ENCODE assay signal across 8 mouse cellular contexts in the genomic region with DNA sequence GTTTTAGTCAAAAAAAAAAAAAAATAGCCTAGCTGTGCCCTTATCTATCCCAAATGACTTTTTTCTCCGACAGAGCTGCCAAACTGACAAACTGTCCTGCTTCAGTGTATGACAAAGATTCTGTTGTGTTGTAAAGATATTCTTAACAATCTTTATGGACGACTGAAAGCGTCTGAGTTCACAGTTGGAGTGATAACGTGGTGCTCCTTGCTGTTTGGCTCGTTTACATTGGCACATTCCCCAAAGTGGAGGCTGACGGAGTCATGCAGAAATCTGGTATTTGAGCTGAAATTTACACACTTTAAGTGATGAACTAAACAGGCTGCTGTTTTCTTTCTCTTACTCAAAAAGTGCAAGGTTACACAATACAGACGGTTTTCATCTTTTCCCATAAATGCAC.
DNase-seq lines count a peak whose midpoint lies in the region; ATAC-seq lines count a peak whose summit lies in the region.

No protein-coding gene starts in this region.

- H3K9ac ChIP-seq in midbrain, embryonic 12.5 days (replicated peaks) = no peak overlapping the region
- H3K9ac ChIP-seq in midbrain, embryonic 15.5 days = no peak overlapping the region
- H3K9ac ChIP-seq in midbrain, embryonic 16.5 days (ENCODE audit: low read depth, low read length) = no peak overlapping the region

- no peak overlapping the region for H3K4me2 ChIP-seq in midbrain, embryonic 12.5 days (replicated peaks)
- no peak overlapping the region; the same call in 1 of the 2 replicates for H3K4me2 ChIP-seq in midbrain, embryonic 15.5 days
- H3K4me2 ChIP-seq in midbrain, embryonic 16.5 days (ENCODE audit: low read length) = peak overlapping the region; percentile 25; the same call in 1 of the 2 replicates

- no peaks in the 10 kb centered on the region for H3K27me3 ChIP-seq in midbrain, embryonic 12.5 days
- H3K27me3 ChIP-seq in midbrain, embryonic 15.5 days (replicated peaks) = no peaks in the 10 kb centered on the region
- H3K27me3 ChIP-seq in midbrain, embryonic 16.5 days (ENCODE audit: control insufficient read depth, insufficient read depth, low read depth, low read length) = no peaks in the 10 kb centered on the region

- WGBS in midbrain, embryonic 12.5 days = 36% methylated on average over 7 of the region's 7 CpGs
- WGBS in midbrain, embryonic 15.5 days = 20% methylated on average over 7 of the region's 7 CpGs
- WGBS in midbrain, embryonic 16.5 days = 30% methylated on average over 7 of the region's 7 CpGs

- H3K27ac ChIP-seq in midbrain, embryonic 12.5 days (replicated peaks) = 0 out of 2 replicates have a peak overlapping the region, but pooled peaks have one; percentile 30
- no peak overlapping the region; the same call in 1 of the 2 replicates for H3K27ac ChIP-seq in midbrain, embryonic 15.5 days
- no peak overlapping the region for H3K27ac ChIP-seq in midbrain, embryonic 16.5 days (ENCODE audit: low read length)

- no peaks in the 10 kb centered on the region for H3K36me3 ChIP-seq in midbrain, embryonic 12.5 days
- no peaks in the 10 kb centered on the region for H3K36me3 ChIP-seq in midbrain, embryonic 15.5 days (replicated peaks)
- H3K36me3 ChIP-seq in midbrain, embryonic 16.5 days (ENCODE audit: control insufficient read depth, insufficient read depth, low read length) = no peaks in the 10 kb centered on the region

- no peak overlapping the region for H3K4me3 ChIP-seq in midbrain, embryonic 12.5 days
- H3K4me3 ChIP-seq in midbrain, embryonic 15.5 days = no peak overlapping the region
- no peak overlapping the region for H3K4me3 ChIP-seq in midbrain, embryonic 16.5 days (ENCODE audit: low read depth, low read length)

- ATAC-seq in midbrain, embryonic 12.5 days (ENCODE audit: low FRiP score, low read depth) = no peak
- no peak for ATAC-seq in midbrain, embryonic 15.5 days (replicated peaks)
- no peak for ATAC-seq in midbrain, embryonic 16.5 days

- intact Hi-C loops in heart, postnatal 14 days (cut with DNase I) = no loop called here

- peak; percentile 18 for DNase-seq in embryo, embryonic 10 days (ENCODE audit: low spot score)
- no peak for DNase-seq in embryo, embryonic 9.5 days (ENCODE audit: extremely low spot score)
- DNase-seq in heart, postnatal 14 days = peak; percentile 21 to 37
- DNase-seq in spleen, postnatal 14 days (ENCODE audit: low spot score in 2 of 2) = no peak
- DNase-seq in left cerebral cortex, adult 11 months (ENCODE audit: low spot score) = no peak

- H3K4me1 ChIP-seq in midbrain, embryonic 12.5 days = 0 out of 2 replicates have a peak, but pooled peaks cover 3% of the 10 kb centered on the region
- peaks cover 8% of the 10 kb centered on the region; the same call in 1 of the 2 replicates for H3K4me1 ChIP-seq in midbrain, embryonic 15.5 days
- H3K4me1 ChIP-seq in midbrain, embryonic 16.5 days (ENCODE audit: control insufficient read depth, insufficient read depth, low read length) = peaks cover 3% of the 10 kb centered on the region; the same call in 1 of the 2 replicates

- H3K9me3 ChIP-seq in midbrain, embryonic 12.5 days = no peaks in the 10 kb centered on the region
- H3K9me3 ChIP-seq in midbrain, embryonic 15.5 days = no peaks in the 10 kb centered on the region
- H3K9me3 ChIP-seq in midbrain, embryonic 16.5 days (replicated peaks; ENCODE audit: control insufficient read depth, low read length, poor library complexity, severe bottlenecking) = no peaks in the 10 kb centered on the region

Comparison
In these comparisons a context has a peak if more than half of its experiments do, and no peak if none do; other contexts are left out.
1. DNase-seq: peak in embryo, embryonic 10 days (single experiment) and heart, postnatal 14 days (2 of 2); none in embryo, embryonic 9.5 days (single experiment), spleen, postnatal 14 days (0 of 2) and left cerebral cortex, adult 11 months (single experiment).